Mouse (Mus musculus) forebrain, embryonic 12.5 days (tissue): Measurements from ENCODE around the gene Acbd6. TPM values are rescaled to one million over a fixed set of nuclear protein-coding genes. Genes with fewer than 3 reads are reported as not detected.

Source experiments
- ATAC-seq: fragments of 200-750 bp; cut with Nextera tagmentation; 2 replicates; pipeline ENCODE4 v1.8.0; 2017; ENCODE audit warnings: moderate TSS enrichment; ENCODE audit not compliant: low FRiP score
- H3K27ac ChIP-seq: fragments of 300-500 bp; sonication (generic); 2 replicates; pipeline ENCODE4 v1.5.1; 2016; ENCODE audit warnings: mild to moderate bottlenecking
- H3K27me3 ChIP-seq: fragments of 300-500 bp; sonication (generic); 2 replicates; pipeline ENCODE4 v1.6.1; 2016; ENCODE audit warnings: mild to moderate bottlenecking
- H3K36me3 ChIP-seq: fragments of 300-500 bp; sonication (generic); replicated peaks from 2 replicates; pipeline ENCODE4 v1.6.1; 2016; ENCODE audit warnings: mild to moderate bottlenecking
- H3K4me1 ChIP-seq: fragments of 300-500 bp; sonication (generic); 2 replicates; pipeline ENCODE4 v1.6.1; 2016
- H3K4me2 ChIP-seq: fragments of 300-500 bp; sonication (generic); 2 replicates; pipeline ENCODE4 v1.6.1; 2016; ENCODE audit warnings: mild to moderate bottlenecking, moderate library complexity
- H3K4me3 ChIP-seq: fragments of 300-500 bp; sonication (generic); replicated peaks from 2 replicates; pipeline ENCODE4 v1.5.1; 2016; ENCODE audit warnings: mild to moderate bottlenecking
- H3K9ac ChIP-seq: fragments of 300-500 bp; sonication (generic); 2 replicates; pipeline ENCODE4 v1.6.1; 2016; ENCODE audit warnings: mild to moderate bottlenecking
- H3K9me3 ChIP-seq: fragments of 300-500 bp; sonication (generic); 2 replicates; pipeline ENCODE4 v1.6.1; 2016
- WGBS: fragments of 180-500 bp; shearing (Covaris S2); methylation state at CpG from one replicate; pipeline ENCODE4 v1.1.7; 2016; 5-methylcytosine and 5-hydroxymethylcytosine counted together
- polyA plus RNA-seq: library from polyadenylated mRNA; unstranded; fragments of >200 nt; fragmentation: Nextera tagmentation; extraction: Ambion mirVana; gene quantifications from 2 replicates; pipeline ENCODE4 v1.2.1, GENCODE M21; 2016

Gene Acbd6
- polyA plus RNA-seq, 1 experiment from 2014 or later = 86.8 TPM

DNA sequence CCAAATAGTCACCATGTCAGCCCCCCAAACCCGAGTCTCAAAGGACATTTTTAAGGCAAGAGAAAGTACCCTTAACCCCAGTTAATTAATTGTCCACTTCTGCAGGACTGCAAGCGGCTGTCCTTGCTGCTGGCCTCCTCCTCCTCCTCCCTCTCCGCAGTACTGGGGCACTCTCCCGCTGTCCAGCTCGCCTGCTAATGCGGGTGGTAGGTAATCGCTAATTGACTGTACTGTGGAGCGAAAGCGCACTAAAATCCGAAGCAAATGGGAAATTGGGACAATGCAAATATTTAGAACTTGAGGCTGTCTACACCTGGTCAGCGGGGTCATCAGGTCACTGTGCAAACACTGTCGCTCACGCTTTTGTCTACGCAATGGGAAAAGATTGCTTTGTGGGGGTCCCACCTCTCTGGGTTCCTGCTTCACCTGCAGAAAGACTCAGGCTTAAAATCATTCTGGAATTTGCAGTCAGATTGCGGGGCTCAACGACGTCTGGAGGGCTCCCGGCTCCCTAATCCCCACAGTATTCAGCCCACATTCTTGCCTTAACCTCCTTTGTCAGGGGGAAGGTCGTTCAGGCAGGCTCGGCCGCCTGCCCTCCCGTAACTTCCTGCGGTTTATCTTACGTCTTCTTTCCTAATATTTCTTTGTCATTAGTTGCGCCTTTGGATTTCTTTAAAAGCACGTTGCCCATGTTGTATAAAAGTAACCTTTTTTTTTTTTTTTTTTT is 178.3 kb downstream of the Acbd6 start:
- H3K4me3 ChIP-seq = no peak overlapping the region
- no peak for ATAC-seq
- H3K9ac ChIP-seq = no peak overlapping the region
- no peaks in the 10 kb centered on the region for H3K9me3 ChIP-seq
- no peak overlapping the region for H3K4me2 ChIP-seq
- under 1% methylated on average over 26 of the region's 26 CpGs for WGBS
- H3K27me3 ChIP-seq = peaks cover 96% of the 10 kb centered on the region
- H3K4me1 ChIP-seq = peaks cover 12% of the 10 kb centered on the region
- no peak overlapping the region for H3K27ac ChIP-seq
- H3K36me3 ChIP-seq = no peaks in the 10 kb centered on the region

DNA sequence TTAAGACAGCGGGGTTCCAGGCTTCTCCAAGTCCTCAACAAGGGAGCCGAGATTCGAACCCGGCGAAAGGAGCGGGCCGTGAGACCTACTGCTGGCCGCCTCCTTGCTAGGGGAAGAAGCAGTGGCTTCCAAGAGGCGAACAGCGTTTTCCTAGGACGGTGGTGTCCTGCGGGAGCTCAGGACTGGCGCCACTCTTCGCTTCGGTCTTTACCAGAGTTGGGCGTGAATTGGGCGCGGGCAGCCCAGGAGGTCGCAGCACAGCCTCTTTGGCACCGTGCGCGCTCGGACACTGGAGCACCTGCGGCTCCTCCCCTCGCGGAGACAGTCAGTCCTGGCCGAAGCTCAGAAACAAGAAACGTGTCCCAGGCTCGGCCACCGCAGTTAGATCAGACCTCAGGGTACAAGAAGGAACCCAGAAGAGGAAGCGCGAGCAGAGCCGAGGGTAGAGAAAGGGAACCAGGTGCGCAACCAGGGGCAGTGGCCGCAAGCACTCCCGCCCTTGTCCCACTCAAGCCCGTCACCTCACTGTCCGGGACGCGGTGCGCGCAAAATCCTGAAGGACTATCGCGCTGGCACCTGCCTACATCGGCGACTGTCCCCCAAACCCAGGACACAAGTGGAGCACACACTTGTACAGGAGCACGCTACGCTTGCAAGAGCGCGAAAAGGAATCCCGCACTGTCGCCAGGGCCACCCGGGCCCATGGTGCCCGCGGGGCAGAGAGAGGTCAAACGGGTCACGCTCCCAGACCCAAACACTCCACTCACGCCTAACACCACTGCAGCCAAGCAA is 179.3 kb downstream of the Acbd6 start:
- Histone ChIP-seq H3K36me3 (no peaks in the 10 kb centered on the region), H3K4me2 (no peak overlapping the region), H3K9ac (no peak overlapping the region), H3K4me3 (no peak overlapping the region), H3K4me1 (peaks cover 22% of the 10 kb centered on the region), H3K9me3 (no peaks in the 10 kb centered on the region), H3K27me3 (peaks cover 96% of the 10 kb centered on the region), H3K27ac (no peak overlapping the region)
- under 1% methylated on average over 58 of the region's 58 CpGs for WGBS
- ATAC-seq = no peak

DNA sequence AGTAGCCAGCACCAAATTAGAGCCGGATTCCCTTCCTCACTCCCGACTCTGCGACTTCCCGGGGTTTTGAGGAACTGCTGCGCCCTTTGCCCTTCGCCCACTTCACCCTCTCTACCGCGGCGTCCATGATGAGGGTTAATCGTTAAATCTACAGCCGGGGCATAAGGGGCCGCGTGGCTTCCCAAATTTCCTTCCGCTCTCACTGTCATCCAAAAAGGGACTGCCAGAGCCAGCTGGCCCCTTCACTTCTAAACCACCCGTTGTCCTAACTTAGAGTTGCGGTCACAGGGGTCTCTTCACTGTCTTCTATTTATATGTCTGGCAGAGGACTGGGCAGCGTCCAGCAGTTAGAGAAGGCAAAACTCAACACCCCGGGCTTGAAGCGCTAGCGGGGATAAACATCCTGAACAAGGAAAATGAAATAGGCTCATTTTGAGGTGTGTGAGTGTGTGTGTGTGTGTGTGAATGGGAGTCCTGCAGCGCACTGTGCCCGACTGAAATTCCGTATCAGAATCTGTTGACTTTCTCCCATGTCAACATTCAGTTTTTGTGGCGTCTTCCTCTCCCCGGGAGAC is 180.0 kb downstream of the Acbd6 start:
- Histone ChIP-seq H3K4me3 (no peak overlapping the region), H3K9me3 (no peaks in the 10 kb centered on the region), H3K27ac (no peak overlapping the region), H3K36me3 (no peaks in the 10 kb centered on the region), H3K9ac (no peak overlapping the region), H3K27me3 (peaks cover 96% of the 10 kb centered on the region), H3K4me1 (peaks cover 28% of the 10 kb centered on the region), H3K4me2 (no peak overlapping the region)
- WGBS = under 1% methylated on average over 25 of the region's 25 CpGs
- no peak for ATAC-seq

Other genes starting within 250 kb of the Acbd6 start
- gene Xpr1, start 140.7 kb upstream of the Acbd6 start, polyA plus RNA-seq = 32.7 and 34.8 TPM in 2 replicates
- 0.14 TPM in 2 replicates for gene Lhx4, start 193.6 kb downstream of the Acbd6 start, polyA plus RNA-seq